Mouse (Mus musculus) cerebellum, postnatal 36 days (tissue): ENCODE measurements around the gene Tmod4.

ENCODE experiments used
- DNase-seq, 2 experiments: peaks; one replicate each; pipeline ENCODE4 v3.0.0; 2021 to 2022; ENCODE audit warnings: mixed read lengths in 2 of 2

Tmod4 gene

DNA sequence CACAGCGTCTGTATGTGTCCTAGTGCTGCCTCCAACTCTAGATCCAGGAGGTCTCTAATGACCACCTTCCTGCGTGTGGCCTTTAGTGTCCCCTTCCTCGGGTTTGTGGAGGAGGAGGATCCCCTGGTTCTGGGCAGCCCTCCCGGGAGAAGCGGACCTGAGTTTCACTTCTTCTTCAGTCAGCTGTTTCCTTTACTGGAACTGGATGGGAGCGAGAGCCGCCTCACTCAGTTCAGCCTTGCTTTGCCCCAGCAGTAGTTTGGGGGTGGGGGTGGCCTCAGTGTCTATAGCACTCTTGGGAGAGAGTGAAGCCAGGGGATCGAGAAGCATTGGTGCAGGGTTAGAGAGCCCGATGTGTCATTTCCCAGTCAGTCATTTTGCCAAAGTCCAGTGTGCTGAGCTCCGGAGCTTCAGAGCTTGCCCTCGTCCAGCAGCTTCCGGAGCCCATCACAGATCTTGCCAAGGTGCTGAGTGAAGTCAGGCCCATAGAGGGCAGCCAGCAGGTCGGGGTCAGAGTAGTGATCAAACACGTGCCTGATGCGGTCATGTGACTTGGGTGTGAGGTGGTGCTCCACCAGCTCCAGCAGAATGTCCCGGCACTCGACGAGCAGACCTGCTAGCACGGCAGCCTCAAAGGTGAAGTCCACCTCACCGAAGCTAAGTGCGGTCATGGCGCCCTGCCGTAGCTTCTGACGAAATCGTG lies 15.5 kb downstream of the Tmod4 start:
- DNase-seq, result no peak

- no peak for DNase-seq
Observed at GRCm38 (mm10) chr3:95140289-95140595, 16.0 kb downstream of the Tmod4 start.

DNA sequence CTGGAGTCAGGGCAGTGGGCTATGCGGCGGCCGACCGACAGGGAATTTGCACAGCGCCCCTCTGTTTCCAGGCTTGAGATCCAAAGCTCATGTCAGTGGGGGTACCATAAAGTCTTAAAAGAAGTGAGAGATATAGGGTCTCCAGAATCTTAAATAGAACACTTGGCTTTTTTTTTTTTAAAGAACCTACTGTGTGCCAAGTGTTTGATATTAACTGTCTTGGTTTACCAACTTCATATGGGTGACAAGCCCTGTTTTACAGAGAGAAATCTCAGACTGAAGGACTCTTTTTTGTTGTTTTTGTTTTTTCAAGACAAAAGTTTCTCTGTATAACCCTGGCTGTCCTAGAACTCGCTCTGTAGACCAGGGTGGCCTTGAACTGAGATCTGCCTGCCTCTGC lies 16.5 kb downstream of the Tmod4 start:
- DNase-seq, result no peak

DNA sequence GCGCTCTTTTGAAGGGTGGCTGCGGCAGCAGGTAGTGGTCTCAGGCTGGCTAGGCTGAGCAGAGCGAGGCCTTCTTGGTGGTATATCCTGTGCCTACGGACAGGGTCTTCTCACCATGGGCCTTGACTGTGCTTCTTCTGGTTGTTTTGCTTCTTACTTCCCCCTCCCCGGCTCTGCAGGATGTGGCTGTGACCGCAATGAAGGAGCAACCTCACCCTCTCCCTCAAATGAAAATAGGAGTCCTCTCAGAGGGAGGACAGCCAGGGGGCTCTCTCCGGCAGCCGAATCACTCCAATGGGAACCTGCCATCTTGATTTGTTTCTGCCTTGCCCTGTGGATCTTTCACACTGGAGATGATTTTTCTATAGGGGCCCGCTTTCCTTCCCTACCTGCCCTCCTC lies 17.2 kb downstream of the Tmod4 start:
- DNase-seq, result no peak

DNA sequence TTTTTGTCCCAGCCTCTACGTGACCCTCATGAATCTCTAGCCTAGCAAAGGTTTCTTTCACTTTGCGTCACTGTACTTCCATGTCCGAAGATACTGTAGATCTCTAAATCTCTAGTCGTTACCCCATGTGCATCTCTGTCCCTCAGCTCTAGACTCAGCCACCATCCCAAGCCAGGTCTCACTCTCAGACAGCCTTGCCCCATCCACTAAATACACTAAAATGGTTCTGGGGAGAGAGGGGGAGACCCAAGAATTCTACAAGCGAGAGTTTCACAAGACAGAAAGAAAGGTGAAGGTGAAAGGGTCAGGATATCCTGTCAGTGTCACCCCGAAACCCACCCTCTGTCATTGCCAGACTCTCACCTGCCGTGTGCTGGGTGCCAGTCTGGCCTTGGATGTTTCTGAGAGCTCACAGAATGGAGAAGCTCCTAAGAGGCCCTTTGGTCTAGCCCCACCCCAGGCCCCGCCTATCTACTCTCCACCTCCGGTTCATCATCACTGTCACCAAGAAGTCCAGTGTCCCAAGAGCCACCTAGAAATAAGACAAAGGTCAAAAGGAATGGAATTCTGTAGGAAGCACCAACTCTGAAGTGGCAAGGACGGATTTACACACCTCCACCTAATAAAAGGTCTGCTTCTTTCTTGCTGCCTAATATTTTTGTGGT lies 17.8 kb downstream of the Tmod4 start, which contains the start of gene Tnfaip8l2:
TSS of gene Tnfaip8l2 (minus strand) at position 409 of the 665 bp plus-strand sequence.
- DNase-seq, result no peak

- peak; percentile 94 to 98 for DNase-seq
Observed at GRCm38 (mm10) chr3:95142617-95143011, 18.3 kb downstream of the Tmod4 start.

DNA sequence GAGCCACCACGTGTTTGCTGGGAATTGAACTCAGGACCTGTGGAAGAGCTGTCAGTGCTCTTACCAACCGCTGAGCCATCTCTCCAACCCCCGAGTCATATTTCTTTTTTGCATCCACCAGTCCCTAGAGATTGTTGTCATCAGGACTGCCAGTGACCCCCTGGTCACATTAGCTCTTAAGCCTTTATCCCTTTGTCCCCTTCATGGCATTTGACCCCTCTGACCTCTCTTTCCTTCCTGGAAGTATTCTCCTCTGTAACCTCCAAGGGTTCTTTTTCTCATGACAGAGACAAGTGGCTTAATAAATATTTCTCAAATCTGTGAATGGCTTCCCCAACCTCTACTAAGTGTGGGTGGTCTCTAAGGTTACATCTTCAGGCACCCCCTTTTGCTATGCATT lies 23.6 kb downstream of the Tmod4 start:
- no peak for DNase-seq

GRCm38 (mm10) chr3:95153874-95154273 lies 29.6 kb downstream of the Tmod4 start:
- DNase-seq, result peak; percentile 35 to 40

GRCm38 (mm10) chr3:95159511-95159986 lies 35.3 kb downstream of the Tmod4 start:
- peak; percentile 19 to 26 for DNase-seq

GRCm38 (mm10) chr3:95159987-95160963 lies 36.0 kb downstream of the Tmod4 start, which contains the start of gene Sema6c:
Sema6c (plus strand) TSS chr3:95160457.
- peak; percentile 85 to 92 for DNase-seq

DNA sequence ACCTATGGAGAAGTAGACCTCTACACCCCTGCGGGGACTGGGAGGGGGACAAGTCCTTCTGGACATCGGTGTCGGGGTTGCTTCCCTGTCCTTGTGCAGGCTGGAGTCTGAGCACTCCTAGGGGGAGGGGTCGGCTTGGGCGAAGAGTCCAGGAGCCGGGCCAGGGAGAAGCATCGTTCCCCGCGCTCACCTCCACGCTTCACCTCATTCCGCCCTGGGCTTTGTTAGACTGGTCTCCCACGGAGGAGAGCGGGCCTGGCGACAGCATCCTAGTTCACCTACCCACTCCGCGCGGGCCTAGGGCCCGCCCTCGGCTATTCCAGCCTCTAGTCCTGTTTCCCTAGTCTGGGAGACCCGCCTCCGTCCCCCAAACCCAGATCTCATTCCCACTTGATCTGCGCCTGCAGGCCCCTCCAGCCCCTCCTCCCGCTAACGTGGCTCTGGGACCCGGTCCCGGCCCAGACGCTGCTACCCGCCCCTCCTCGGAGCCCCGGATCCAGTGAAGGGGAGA lies 36.8 kb downstream of the Tmod4 start:
- DNase-seq, result peak; percentile 32 to 37

DNA sequence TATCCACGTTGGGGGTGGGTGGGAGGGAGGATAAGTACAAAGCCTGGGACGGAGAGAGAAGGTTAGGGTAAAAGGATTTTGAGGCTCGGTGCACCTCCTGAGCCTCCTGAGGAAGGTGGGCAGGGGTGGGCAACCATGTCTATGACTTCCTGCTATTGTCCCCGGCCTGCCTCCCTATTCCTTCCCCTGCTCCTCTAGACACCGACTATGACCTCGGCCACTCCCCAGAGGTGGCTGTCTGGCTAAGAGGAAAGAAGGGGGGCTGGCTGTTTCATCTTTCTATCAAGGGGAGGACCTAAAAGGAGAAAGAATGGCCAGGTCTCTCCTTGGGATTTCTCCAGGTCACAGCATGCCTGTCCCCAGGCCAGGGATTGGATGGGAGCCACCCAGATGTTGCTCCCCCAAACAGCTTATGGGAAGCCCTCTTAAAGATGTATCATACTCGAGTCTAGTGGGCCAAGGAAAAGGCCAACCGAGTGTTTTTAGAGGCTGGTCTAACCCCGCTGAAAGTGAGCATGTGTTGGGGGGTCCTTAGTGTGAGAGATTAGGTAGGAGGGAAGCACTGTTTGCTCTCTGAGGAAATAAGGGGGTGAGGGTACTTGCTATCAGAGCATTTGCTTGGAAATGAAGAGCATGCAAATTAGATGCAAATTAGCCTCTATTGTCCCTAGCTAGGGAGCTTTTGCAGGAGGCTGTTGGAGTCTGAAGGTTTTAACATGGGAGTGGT lies 37.5 kb downstream of the Tmod4 start:
- DNase-seq, result no peak

DNA sequence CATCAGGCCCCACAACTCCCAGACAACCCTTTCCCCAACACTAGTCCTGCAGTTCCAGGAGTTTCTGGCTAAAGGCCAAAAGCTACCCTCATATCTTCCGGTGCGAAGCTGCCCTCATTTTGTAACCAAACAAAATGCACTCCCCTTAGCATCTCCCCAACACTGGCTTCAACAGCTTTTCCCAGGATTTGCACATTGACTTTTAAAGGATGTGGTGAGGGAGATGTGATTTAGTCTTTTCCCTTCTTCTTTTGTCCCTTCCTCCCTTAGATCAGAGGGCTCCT lies 38.0 kb downstream of the Tmod4 start:
- DNase-seq, result no peak

DNA sequence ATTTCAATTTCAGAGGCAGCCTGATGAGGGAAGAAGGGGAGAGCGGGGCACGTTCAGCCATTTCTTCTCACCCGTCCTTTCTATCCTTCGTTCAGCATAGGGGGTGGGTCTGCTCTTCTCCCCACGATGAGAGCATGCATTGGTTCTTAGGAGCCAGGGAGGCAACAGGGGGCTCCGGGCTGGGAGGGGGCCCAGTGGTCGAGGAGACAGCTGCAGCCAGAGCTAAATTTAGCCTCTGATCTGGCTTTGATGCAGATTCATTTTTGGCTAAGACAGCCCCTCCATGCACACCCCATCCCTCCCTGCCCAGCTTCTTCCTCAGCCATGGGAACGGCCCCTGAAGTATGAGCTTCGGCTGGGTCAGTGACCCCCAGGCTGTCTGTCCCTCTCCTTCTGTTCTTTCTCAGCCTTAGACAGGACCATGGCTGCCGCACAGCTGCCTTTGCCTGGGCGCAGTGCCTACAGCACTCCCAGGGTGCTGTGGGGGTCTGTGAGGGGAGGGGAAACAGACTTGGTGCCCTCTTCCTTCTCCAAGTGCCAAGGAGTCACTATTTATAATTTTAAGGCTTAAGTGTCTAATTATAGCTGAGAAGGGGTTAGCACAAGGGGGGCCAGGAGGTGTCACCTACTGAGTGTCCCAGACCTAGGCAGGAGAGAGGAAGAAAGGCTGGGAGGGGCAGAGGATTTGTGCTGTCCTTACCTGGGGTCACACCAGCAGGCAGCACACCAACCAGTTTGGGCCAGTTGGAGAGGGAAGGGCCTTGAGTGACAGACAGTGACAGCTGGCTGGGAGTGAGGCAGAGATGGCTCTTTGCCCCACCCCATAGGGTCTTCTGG lies 39.4 kb downstream of the Tmod4 start:
- no peak for DNase-seq

DNA sequence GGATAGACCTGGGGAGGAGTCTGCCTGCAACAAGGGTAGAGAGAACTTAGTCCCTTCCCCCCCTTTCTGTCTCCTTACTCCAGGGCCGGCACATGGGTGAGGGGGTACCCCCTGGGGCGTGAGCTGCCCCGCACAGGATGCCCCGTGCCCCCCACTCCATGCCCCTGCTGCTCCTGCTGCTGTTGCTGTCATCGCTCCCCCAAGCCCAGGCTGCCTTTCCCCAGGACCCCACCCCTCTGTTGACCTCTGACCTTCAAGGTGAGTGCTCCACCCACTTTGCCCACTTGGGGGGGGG lies 39.9 kb downstream of the Tmod4 start:
- no peak for DNase-seq

- DNase-seq, result no peak
Observed at GRCm38 (mm10) chr3:95164840-95165239, 40.6 kb downstream of the Tmod4 start.

DNA sequence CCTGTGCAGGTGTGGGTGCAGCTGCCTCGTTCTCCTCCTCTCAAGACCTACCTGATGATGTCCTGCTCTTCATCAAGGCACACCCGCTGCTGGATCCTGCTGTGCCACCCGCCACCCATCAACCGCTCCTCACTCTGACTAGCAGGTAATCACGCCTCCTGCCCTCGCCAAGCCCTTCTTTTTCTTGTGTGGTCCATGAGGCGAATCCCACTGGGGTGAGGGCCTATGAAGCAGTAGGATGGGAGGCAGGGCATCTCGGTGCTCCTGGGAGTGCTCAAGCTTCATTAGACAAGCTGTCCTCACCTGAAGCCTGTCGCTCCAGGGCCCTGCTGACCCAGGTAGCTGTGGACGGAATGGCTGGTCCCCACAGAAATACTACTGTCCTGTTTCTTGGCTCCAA lies 45.7 kb downstream of the Tmod4 start:
- DNase-seq, result no peak

GRCm38 (mm10) chr3:95171105-95171504 lies 46.8 kb downstream of the Tmod4 start:
- no peak for DNase-seq

DNA sequence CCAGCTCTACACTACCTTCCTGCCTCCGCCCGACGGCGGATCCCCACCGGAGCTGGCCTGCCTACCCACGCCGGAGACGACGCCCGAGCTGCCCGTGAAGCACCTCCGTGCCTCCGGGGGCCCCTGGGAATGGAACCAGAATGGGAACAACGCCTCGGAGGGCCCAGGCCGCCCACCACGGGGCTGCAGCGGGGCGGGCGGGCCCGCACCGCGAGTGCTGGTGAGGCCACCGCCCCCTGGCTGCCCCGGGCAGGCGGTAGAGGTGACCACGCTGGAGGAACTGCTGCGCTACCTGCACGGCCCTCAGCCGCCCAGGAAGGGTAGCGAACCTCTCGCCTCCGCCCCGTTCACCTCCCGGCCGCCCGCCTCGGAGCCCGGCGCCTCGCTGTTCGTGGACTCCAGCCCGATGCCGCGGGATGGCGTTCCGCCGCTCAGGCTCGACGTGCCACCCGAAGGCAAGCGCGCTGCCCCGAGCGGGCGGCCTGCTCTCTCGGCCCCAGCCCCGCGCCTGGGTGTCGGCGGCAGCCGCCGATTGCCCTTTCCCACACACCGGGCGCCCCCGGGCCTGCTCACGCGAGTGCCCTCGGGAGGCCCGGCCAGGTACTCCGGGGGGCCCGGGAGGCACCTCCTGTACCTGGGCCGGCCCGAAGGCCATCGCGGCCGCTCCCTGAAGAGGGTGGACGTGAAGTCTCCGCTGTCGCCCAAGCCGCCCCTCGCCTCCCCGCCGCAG lies 48.4 kb downstream of the Tmod4 start:
- peak in 1 of 2 experiments; percentile 15 for DNase-seq

GRCm38 (mm10) chr3:95173256-95173949 lies 49.1 kb downstream of the Tmod4 start:
- peak in 1 of 2 experiments; percentile 32 for DNase-seq
